Mouse (Mus musculus) thymus, adult 18-20 months (tissue): ENCODE measurements around the gene Stub1.
A peak's percentile ranks its signal among the peaks of the same experiment; 100 is the strongest.
"Not testable (repeated sequence)": the region's sequence is repeated elsewhere in the genome, so short reads cannot be mapped to it uniquely, and the experiment has no call there.

Experiments
- DNase-seq, 2 experiments: peaks; one replicate each; pipeline ENCODE4 v3.0.0; 2022; ENCODE audit warnings: mixed read lengths in 2 of 2

Stub1 gene

DNA sequence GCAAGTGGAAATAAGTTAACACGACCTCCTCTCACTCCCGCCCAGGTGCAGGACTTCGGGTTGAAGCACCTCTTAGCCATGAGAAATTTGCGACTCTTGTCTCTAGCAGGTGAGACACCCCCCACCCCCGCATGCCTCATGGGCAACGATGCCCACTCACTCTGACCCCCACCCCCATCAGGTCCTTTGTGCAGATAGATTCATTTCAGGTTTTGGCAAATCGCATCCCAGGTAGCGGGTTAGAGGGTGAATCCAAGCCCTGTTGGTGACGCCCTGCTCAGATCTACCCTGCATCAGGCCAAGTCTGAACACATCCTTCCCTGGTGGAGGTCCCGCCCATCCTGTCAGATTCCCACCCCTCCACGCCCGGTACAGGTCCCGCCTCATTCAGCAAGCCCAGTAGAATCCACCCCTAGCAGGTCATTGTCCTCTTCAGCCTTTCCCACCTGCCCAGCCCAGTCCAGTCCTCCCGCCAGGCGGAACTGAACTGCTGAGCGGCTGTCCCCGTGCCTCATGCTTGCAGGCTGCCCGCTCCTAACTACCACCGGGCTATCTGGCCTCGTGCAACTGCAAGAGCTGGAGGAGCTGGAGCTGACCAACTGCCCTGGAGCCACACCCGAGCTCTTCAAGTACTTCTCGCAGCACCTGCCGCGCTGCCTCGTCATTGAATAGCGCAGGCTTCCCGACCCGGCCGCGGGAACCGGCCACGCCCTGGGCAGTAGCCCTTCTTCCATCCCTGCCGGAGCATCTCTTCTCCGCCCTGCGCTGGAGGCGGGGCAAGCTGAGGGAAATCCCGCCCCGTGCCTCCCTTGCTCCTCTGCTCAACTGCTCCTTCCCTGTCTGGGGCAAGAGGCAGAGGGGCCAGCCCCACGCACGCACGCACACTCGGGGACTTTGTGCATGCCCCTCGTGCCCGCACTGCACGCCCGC, 14.1 kb downstream of the Stub1 start:
- no peak for DNase-seq

- no peak for DNase-seq
Measured at GRCm38 (mm10) chr17:25817662-25818061, 15.5 kb downstream of the Stub1 start.

GRCm38 (mm10) chr17:25813471-25813870, 19.7 kb downstream of the Stub1 start:
- no peak for DNase-seq

GRCm38 (mm10) chr17:25810890-25811289, 22.3 kb downstream of the Stub1 start:
- DNase-seq, result no peak

DNA sequence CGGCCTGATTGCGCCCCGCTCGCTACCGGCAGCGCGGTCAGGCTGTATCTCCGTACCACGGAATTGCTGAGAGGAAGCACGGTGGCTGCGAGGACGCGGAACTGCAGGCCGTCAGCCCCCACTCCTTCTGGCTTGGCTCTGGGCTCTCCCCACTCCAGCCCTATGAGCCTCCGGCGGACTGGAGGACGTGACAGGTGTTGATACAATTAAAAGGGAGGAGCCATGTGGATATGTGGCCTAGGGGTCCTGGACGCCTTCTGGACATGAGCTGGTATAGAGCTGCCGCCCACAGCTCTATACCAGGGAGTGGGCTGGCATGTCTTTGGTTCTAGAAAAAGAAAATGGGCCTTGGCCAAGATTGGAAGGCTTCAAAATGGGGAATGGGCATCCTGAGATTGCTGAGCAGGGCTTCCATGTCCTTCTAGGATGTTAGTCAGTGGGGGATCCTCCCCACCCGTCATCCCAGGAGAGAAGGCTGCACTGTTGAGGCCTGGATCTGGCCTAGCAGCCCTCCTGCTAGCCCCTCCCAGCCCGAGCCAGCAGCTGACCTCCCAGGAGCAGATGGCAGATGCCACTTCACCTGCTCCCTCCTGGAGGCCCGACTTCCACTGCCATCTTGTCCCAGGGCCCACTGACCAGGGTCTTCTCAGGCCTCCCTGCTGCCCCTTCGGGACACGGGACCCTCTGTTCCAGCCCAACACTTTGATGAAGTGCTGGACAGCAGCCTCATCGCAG, 23.4 kb downstream of the Stub1 start:
- DNase-seq, result no peak

DNA sequence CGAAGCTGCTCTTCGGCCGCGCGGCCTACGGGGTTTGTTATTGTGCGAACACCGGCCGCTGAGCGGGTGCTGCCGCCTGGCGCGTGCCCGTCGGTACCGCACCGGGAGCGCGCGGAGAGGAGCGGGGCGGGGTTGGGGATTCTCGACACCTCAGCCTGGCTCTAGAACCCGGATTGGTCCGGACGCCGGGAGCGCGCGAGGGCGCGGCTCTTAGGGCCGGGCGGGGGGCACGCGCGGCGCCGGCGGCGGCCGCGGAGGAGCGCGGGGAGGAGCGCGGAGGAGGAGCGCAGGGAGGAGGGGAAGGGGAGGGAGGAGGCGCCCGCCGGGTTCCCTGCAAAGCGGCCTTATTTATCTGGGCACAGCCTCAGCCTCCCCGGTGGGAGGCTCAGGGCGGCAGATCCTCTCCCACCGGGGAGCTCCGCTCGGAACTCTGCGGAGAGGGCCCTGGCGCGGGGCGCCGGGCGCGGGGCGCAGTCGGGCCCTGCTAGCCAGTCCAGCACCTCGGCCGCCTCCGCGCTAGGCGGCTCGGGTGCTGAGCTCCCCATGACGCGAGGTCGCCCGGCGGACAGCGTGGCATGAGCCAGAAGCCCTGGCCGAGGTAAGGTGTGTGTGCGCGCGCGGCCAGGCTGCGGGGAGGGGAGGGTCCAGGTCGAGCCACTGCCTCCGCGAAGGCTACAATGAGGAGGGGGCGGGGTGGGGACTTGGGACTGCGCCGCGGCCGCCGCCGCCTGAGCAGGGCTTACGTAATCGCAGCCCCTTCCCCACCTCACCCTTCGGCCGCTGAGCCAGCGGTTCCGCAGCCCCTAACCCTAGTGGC, 24.2 kb downstream of the Stub1 start, which contains the start of gene Fbxl16:
Fbxl16 (plus strand) TSS at position 297 of the 817 bp plus-strand sequence.
- DNase-seq, result no peak

DNA sequence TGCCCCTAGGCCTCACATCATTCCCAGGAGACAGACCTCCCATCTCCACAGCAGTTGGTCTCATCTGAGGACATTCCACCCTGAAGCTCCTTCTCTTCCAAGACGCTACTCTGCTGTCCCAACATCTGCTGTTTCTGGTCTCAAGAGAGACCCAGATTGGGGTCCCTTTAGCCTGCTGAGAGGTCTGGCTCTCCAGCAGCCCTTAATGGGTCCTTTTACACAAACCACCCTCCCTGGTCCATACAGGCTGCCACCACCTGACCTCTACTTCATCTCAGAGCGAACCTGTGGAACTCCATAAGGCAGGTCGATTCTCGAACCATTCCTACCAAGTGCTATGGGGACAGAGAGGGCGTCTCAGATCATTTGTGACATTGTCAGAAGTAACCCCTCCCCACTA, 25.2 kb downstream of the Stub1 start:
- no peak for DNase-seq

DNA sequence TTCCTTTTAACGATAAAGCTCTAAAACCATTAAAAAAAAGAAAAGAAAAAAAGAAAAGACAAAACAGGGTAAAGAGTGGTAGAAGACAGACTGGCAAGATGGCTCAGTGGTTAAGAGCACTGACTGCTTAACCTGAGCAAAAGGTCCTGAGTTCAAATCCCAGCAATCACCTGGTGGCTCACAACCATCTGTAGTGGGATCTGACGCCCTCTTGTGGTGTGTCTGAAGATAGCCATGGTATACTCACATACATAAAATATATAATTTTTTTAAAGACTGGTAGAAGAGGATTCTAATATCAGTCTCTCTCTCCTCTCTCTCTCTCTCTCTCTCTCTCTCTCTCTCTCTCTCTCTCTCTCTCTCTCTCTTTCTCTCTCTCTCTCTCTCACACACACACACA, 25.8 kb downstream of the Stub1 start:
- not testable (repeated sequence) for DNase-seq

DNA sequence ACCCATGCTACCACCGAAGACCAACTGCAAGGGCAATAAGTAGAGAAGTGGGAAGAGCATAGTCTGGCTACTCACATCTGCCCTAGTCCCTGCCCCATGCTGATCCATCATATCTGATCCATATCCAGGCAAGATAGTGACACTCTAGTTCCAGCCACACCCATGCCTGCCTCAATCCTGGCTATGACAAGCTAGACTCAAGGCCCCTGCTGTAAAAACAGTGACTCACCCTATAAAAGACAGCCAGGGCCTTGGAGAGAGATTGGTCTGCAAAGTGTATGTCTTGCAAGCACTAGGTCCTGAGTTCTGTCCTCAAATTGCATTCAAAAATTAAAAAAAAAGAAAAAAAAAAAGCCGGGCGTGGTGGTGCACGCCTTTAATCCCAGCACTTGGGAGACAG, 26.7 kb downstream of the Stub1 start:
- no peak for DNase-seq

- no peak for DNase-seq
Measured at GRCm38 (mm10) chr17:25802825-25803517, 30.2 kb downstream of the Stub1 start.

- peak in 1 of 2 experiments; percentile 56 for DNase-seq
Measured at GRCm38 (mm10) chr17:25801029-25801428, 32.2 kb downstream of the Stub1 start.

DNA sequence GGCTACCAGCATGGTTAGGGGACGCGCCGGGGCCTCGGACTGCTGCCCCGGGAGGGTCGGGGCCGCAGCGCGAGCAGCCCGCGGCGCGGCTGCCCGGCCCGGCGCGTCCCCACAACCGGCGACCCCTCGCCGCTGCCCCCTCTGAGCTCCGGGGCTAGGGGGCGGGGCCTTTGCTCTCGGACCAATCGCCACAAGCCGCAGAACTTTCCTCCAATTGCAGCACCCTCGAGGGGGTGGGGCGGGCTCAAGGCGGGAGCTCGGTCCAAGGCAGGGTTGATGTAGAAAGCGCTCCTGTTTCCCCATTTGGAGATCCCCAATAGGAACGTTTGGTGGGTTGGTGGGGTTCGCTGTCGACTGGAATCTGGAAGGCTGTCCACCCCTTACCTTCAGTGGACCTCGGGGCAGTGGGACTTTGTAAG, 36.2 kb downstream of the Stub1 start, which contains the start of gene Metrn:
Metrn (minus strand) TSS at position 186 of the 419 bp plus-strand sequence.
- peak; percentile 84 to 87 for DNase-seq

GRCm38 (mm10) chr17:25796211-25796771, 36.9 kb downstream of the Stub1 start:
- DNase-seq, result no peak

GRCm38 (mm10) chr17:25795609-25796092, 37.6 kb downstream of the Stub1 start, which contains the start of gene AC134908.4:
Gene AC134908.4, minus strand, starts transcription at chr17:25795659.
- DNase-seq, result no peak

DNA sequence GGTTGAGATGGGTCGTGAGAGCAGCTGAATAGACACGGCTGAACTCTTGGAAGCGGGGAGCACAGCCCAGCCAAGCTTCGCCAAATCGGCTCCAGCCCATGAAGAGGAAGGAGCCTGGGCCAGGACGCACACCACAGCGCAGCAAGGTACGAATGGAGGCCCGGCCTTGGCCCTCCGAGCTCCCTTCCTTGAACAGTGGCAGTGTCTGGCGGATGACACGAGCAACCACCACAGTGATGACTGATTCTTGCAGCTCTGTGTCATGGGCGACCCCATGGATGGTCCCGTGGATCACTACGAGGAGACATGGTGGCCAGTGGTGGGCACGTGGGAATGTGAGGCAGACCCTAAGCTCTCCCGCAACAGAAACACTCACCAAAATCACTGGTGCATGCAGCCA, 38.2 kb downstream of the Stub1 start:
- no peak for DNase-seq

GRCm38 (mm10) chr17:25794197-25794596, 39.0 kb downstream of the Stub1 start:
- no peak for DNase-seq

- DNase-seq, result peak; percentile 76 to 81
Measured at GRCm38 (mm10) chr17:25792615-25793014, 40.6 kb downstream of the Stub1 start, which contains the start of gene Fam173a. Gene Fam173a, minus strand, starts transcription at chr17:25792901.

GRCm38 (mm10) chr17:25791843-25792527, 41.2 kb downstream of the Stub1 start:
- peak; percentile 63 to 76 for DNase-seq

DNA sequence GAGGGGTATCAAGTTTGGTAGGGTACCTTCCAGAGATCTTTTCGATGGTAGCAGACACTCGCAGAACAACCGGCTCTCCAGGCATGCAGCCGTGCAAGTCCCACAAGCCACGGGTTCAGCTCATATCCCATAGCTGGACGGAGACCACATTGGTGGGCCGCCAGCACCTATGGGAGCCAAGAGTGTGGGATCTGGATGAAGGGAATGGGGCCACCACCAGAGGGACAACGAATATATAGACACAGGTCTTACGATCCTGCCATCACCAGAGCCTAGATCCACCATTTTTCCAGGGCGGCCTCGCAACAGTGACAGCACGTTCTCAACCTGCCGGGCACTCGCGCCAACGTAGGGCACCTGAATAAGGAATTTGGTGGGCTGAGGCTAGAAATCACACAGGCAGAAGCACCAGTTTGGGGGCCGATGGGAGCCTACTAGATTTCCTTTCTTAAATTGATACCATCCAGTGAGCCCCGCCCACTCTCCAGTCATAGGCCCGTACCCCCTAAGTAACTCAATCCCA, 41.8 kb downstream of the Stub1 start:
- DNase-seq, result peak in 1 of 2 experiments; percentile 35

DNA sequence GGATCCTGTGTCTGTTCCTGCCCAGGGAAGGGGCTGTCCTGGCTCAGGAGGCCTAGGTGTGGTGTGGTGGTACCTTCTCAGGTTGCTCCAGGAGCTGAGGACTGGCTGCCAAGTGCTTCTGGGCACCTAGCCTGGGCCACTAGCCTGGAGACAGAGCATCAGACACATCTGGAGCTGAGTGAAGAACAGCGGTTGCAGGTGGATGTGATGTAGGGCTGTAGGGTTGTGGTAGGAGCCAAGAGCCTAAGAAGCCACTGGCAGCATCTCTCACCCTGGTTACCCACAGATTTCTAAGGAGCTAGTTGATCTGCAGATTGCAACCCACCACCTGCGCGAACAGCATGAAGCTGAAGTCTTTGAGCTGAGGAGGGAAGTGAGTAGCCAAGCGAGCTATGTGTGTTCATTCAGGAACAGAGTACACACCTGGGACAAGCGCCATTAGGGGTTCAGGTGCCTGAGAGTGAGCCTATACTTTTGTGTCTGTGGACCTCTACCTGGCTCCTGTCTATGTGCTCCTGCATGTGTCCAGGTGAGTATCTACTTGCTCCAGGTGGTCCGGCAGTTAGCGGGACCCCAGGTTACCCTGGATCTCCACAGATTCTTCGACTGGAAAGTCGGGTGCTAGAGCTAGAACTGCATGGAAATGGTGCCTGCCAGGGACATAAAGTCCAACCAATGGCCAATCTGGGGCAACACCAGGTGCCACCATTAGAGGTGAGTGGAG, 46.3 kb downstream of the Stub1 start:
- DNase-seq, result no peak
